Mouse (Mus musculus): ENCODE data around the gene Bbof1. TPM values are rescaled to one million over a fixed set of nuclear protein-coding genes. Genes with fewer than 3 reads are reported as not detected.

Gene Bbof1
- 0.53 and 0.63 TPM in 2 replicates for polyA plus RNA-seq (2015; fragmentation: Nextera tagmentation; extraction: Ambion mirVana)

DNA sequence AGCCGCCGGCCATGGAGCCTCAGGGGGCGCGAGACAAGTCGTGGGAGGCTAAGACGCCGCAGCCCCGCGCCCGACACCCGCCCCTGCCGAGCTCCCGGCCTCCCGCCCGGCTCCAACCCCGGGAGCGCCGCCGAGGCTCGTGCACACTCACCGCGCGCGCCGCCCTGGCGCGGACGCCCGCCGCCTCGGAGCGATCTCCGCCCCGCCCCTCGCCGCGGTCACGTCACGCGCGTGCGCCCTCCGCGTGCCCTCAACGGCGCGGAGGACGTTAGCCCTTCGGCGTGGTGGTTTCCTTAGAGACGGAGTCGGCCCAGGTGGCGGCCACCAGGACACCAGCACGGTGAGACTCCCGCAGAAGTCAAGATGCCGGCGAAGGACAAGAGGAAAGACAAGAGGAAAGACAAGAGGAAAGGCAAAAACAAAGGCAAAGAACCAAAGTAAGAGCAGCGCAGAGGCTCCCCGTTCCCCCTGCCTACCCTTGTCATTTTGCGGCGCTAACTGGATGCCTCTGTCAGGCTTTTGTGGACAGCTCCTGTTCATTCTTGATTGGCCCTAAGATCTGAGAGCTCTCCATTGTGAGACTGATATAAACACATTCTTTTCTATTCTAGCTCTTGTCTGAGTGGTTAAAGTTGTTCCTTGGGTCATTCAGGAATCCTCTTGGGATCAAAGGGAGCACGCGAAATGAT is at the start of gene Bbof1, which contains the start of gene Entpd5:
Bbof1 (plus strand) TSS at position 253 of the 689 bp plus-strand sequence.
Entpd5 (minus strand) TSS at position 211 of the 689 bp plus-strand sequence.

DNA sequence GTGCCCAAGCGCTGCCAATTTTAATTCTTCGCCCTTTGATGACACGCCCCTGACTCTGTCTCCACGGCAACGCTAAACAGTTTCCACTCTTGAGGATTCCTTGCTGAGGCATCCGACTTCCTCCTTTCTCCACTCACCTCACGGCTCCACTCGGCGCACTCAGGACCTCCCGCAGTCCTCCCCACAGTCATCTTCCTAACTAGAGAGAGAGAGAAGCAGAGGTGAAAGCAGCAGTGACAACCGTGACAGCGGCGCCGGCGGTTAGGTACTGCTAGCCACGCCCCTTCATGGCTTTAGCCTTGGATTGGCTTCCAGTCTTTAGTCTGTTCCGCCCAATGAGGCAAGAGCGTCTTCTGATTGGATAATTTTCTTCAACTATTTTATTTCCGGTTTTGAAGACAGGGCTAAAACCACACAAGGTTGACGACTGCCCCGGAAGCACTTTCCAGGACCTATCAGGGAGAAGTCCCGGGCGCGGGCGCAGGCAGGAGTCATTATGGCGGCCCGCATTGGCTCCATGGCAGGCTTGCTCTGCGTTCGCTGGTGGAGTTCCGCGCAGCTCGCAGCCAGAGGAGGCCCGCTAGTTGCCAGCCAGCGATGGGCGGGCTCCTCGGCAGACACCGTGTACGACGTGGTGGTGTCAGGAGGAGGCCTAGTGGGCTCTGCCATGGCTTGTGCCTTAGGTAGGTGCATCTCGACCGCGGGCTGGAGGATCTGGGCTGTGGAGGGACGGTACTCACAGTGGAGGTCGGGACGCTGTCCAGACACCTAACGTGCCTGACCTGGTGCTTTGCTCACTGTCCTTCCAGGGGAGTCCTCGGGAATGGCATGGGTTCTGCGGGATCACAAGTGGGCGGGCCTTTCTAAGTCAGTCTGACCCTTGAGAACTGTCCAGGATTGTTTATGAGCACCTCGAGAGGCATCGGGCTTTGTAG is 47.0 kb upstream of the Bbof1 start, which contains the start of the genes Coq6 and Fam161b:
Coq6 (plus strand) TSS at position 103 of the 935 bp plus-strand sequence.
Fam161b (minus strand) TSS at position 279 of the 935 bp plus-strand sequence.

DNA sequence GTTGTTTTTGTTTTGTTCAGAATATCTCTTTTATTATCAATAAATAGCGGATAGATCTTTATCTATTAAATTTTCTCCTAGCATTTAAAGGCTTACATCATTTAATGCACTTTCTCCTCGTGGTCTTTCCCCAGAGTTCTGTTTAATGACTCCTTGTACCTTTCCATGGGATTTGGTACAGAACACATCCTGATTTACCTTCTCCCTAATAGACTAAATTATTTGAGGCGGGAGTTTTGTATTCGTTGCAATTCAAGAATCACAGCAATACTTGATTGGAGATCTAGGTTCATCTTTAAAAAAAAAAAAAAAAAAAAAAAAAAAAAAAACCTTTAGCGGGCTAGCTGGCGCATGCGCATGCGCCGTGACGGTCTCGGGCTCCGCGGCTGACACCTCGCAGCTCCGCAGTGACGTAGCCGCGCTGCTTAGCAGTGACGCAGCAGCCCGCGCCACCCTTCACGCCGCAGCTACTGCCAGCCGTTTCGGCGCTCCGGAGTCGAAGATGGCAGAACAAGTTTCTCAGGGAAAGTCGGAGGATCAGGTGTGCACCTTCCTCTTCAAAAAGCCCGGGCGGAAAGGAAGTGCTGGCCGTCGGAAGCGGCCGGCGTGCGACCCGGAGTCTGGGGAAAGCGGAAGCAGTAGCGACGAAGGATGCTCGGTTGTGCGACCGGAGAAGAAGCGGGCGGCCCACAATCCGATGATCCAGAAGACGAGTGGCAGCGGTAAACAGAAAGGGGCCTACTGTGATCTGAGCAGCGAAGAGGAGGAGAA is 8.1 kb downstream of the Bbof1 start, which contains the start of gene Rnf113a2:
Rnf113a2 (plus strand) TSS at position 363 of the 771 bp plus-strand sequence.

DNA sequence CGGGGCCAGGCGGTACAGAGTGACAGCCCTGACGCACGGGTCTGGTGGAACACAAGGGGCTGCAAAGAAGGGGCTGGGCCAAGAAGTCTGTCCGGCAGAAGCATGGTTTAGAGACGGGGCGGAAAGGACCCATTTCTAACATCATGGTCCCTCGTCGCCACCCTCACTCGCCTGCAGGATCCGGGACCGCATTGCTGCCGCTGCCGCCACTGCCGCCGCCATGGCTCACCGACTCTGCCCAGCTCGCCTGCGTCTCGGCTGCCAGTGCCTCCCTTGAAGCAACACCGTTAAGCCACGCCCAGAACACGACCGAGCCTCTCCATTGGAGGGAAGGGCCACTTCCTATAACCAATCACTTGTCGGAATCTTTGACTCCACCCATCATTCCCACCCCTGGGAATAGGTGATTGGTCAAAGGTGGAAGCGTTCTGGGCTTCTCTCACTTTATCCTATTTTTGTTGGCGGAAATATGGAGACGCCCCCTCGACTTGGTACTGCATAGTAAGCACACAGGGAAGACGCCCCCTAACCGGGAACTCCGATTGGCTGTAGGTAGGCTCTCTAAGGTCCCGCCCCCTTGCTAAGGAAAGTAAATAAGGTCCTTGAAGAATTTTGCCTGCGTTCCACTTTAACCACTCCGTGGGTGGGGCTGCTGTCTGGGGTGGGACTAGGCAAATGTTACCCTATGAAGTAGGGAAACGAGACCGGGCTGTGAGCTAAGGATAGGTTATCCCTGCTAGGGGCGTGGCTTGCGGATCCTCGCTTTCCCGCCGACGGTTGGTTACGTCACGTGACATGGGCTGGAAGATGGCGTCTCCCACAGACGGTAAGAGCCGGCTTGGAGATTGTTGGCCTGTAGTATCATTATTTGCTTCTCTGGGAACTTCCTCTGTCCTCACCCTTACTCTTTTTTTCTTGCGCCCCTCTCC is 42.1 kb downstream of the Bbof1 start, which contains the start of the genes Aldh6a1 and Lin52:
Aldh6a1 (minus strand) TSS at position 287 of the 929 bp plus-strand sequence.
Lin52 (plus strand) TSS at position 705 of the 929 bp plus-strand sequence.

Other genes starting within 250 kb of the Bbof1 start
- 6.1 and 6.8 TPM in 2 replicates for gene Elmsan1, start 190.2 kb upstream of the Bbof1 start, polyA plus RNA-seq (2015; fragmentation: Nextera tagmentation; extraction: Ambion mirVana)
- gene Ptgr2, start 123.8 kb upstream of the Bbof1 start, polyA plus RNA-seq (2015; fragmentation: Nextera tagmentation; extraction: Ambion mirVana), result 24.6 and 25.1 TPM in 2 replicates
- gene Zfp410, start 92.2 kb upstream of the Bbof1 start, polyA plus RNA-seq (2015; fragmentation: Nextera tagmentation; extraction: Ambion mirVana), result 45.0 and 48.5 TPM in 2 replicates
- 20.7 and 21.5 TPM in 2 replicates for gene Coq6, start 47.4 kb upstream of the Bbof1 start, polyA plus RNA-seq (2015; fragmentation: Nextera tagmentation; extraction: Ambion mirVana)
- gene Fam161b, start 47.2 kb upstream of the Bbof1 start, polyA plus RNA-seq (2015; fragmentation: Nextera tagmentation; extraction: Ambion mirVana), result 0.97 and 1.4 TPM in 2 replicates
- gene Entpd5, start within 50 bp of the Bbof1 start, polyA plus RNA-seq (2015; fragmentation: Nextera tagmentation; extraction: Ambion mirVana), result 6.5 and 7.0 TPM in 2 replicates
- 23.2 and 26.2 TPM in 2 replicates for gene Rnf113a2, start 8.1 kb downstream of the Bbof1 start, polyA plus RNA-seq (2015; fragmentation: Nextera tagmentation; extraction: Ambion mirVana)
- 8.4 and 11.7 TPM in 2 replicates for gene Aldh6a1, start 41.9 kb downstream of the Bbof1 start, polyA plus RNA-seq (2015; fragmentation: Nextera tagmentation; extraction: Ambion mirVana)
- gene Lin52, start 42.4 kb downstream of the Bbof1 start, polyA plus RNA-seq (2015; fragmentation: Nextera tagmentation; extraction: Ambion mirVana), result 12.8 and 14.9 TPM in 2 replicates
- gene Vsx2, start 160.7 kb downstream of the Bbof1 start, polyA plus RNA-seq (2015; fragmentation: Nextera tagmentation; extraction: Ambion mirVana), result not detected in 2 replicates
- 4.4 and 5.3 TPM in 2 replicates for gene Abcd4, start 208.3 kb downstream of the Bbof1 start, polyA plus RNA-seq (2015; fragmentation: Nextera tagmentation; extraction: Ambion mirVana)
- gene Vrtn, start 231.9 kb downstream of the Bbof1 start, polyA plus RNA-seq (2015; fragmentation: Nextera tagmentation; extraction: Ambion mirVana), result not detected in 2 replicates